Mouse (Mus musculus): ENCODE measurements at regions not wholly inside any gene's neighbourhood (a gene's known extent, or its start where the extent isn't known, plus 50 kb on each side); places are given as distances from the start of the nearest gene placed in this dataset.
A peak's percentile ranks its signal among the peaks of the same experiment; 100 is the strongest.

DNA sequence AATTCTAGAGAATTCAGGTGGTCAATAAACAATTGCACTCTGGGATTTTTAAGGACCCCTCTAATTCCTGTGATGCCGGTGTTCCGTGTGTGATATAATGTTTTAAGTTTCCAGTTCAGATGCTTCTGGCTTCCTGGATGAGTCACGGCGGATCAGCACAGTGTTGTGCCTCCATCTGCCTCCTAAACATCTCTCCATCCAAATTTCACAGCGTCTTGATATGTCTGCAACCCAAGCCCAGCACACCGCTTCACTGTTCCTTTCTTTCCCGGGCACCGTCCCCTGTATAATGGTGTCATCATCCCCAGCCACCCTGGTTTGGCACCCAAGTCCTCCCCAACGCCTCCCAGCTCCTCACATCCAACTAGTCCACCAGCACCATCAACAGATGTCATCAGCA, 114.0 kb upstream of the 1700016C15Rik start:
- no peak for DNase-seq
- H3K4me3 ChIP-seq (ENCODE audit: insufficient read depth, low read depth, low read length): no peak overlapping the region
- TF ChIP-seq CTCF (conservative IDR thresholded peaks at IDR 0.05; ENCODE audit: insufficient read depth, insufficient read length, low read depth, low read length) (no peak), POLR2A (IDR thresholded peaks at IDR 0.05; ENCODE audit: low read depth, low read length) (no peak)
- no peaks in the 10 kb centered on the region for H3K36me3 ChIP-seq (ENCODE audit: control insufficient read depth, insufficient read depth, low read length)
- 93% methylated on average over 9 of the region's 9 CpGs for WGBS
- no peaks in the 10 kb centered on the region for H3K4me1 ChIP-seq (ENCODE audit: control insufficient read depth, insufficient read depth, low read length)
- no peaks in the 10 kb centered on the region for H3K27me3 ChIP-seq (replicated peaks; ENCODE audit: control insufficient read depth, insufficient read depth, low read length)
- no peak overlapping the region for H3K27ac ChIP-seq (ENCODE audit: insufficient read depth, low read depth, low read length)

- Histone ChIP-seq H3K4me3 (ENCODE audit: insufficient read depth, low read depth, low read length) (no peak overlapping the region), H3K4me1 (ENCODE audit: control insufficient read depth, insufficient read depth, low read length) (no peaks in the 10 kb centered on the region), H3K36me3 (ENCODE audit: control insufficient read depth, insufficient read depth, low read length) (no peaks in the 10 kb centered on the region), H3K27ac (ENCODE audit: insufficient read depth, low read depth, low read length) (no peak overlapping the region), H3K27me3 (replicated peaks; ENCODE audit: control insufficient read depth, insufficient read depth, low read length) (no peaks in the 10 kb centered on the region)
- no peak for TF ChIP-seq POLR2A (IDR thresholded peaks at IDR 0.05; ENCODE audit: low read depth, low read length)
- TF ChIP-seq CTCF (conservative IDR thresholded peaks at IDR 0.05; ENCODE audit: insufficient read depth, insufficient read length, low read depth, low read length): no peak
- WGBS: 90% methylated on average over 24 of the region's 24 CpGs
- no peak for DNase-seq
Measured at GRCm38 (mm10) chr1:177616335-177617239, 113.0 kb upstream of the 1700016C15Rik start.

DNA sequence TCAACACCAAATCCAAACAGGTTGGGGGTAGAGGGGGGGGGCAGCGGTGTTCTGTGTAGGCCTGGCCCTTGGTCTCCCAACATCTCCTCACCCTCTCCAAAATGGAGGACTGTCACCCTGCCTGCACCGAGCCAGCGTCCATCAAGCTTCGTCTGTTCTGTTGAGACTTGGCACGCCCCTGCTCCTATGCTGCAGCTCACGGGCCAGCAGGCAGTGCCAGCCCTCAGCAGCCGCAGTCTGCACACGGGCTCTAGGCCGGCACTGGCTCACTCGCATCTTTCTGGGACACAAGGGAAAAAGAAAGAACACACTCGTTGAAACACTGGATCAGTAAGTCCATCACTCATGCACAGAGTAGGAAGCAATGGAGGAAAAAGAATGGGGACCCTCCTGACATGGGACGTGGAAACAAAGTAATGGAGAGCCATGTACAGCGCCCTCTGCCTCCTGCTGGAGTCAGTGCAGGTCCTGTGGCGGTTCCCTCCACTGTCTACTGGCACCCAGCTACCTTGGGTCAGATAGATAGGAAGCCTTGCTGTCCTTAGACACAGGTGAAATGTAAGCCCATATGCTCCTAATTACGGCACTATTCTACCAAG, 109.0 kb upstream of the 1700016C15Rik start:
- peaks cover 7% of the 10 kb centered on the region; the same call in 1 of the 2 replicates for H3K4me1 ChIP-seq (ENCODE audit: control insufficient read depth, insufficient read depth, low read length)
- H3K27me3 ChIP-seq (replicated peaks; ENCODE audit: control insufficient read depth, insufficient read depth, low read length): no peaks in the 10 kb centered on the region
- WGBS: 92% methylated on average over 15 of the region's 15 CpGs
- no peak for DNase-seq
- H3K27ac ChIP-seq (ENCODE audit: insufficient read depth, low read depth, low read length): no peak overlapping the region
- no peaks in the 10 kb centered on the region for H3K36me3 ChIP-seq (ENCODE audit: control insufficient read depth, insufficient read depth, low read length)
- no peak for TF ChIP-seq CTCF (conservative IDR thresholded peaks at IDR 0.05; ENCODE audit: insufficient read depth, insufficient read length, low read depth, low read length)
- no peak for TF ChIP-seq POLR2A (IDR thresholded peaks at IDR 0.05; ENCODE audit: low read depth, low read length)
- no peak overlapping the region for H3K4me3 ChIP-seq (ENCODE audit: insufficient read depth, low read depth, low read length)

DNA sequence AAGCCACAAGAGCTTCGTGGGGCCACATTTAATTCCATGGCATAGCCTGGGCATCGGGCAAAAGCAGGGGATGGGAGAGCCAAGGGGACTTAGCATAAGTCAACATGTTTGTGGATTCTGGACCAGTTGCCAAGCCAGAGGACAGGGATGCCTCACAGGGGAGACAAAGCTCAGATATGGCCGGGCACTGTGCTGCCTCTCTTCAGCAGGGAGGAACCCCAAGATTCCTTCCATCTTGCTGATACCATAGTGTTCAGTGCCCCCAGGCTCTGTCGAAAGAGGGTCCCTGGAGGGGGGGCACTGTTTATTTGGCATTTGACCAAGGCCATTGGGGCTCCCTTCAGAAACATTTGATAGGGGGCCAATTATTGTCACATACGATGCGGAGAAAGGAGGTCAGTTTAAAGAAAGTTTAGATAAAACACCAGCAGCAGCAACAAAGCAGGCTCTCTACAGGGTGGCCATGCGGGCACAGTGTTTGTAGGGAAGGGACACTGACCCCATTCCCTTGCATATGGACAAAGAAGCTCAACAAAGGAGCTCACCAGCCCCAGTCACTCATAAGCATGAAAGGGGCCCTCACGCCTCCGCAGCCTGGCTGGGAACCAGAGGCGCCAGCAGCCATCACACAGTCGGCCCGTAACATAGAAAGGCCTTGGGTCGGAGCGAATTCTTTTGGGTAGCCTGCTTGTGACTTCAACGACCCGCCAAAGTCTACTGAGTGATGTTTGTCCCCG, 107.6 kb upstream of the 1700016C15Rik start:
- H3K27me3 ChIP-seq (replicated peaks; ENCODE audit: control insufficient read depth, insufficient read depth, low read length): no peaks in the 10 kb centered on the region
- H3K4me3 ChIP-seq (ENCODE audit: insufficient read depth, low read depth, low read length): no peak overlapping the region
- 92% methylated on average over 17 of the region's 17 CpGs for WGBS
- H3K36me3 ChIP-seq (ENCODE audit: control insufficient read depth, insufficient read depth, low read length): no peaks in the 10 kb centered on the region
- H3K4me1 ChIP-seq (ENCODE audit: control insufficient read depth, insufficient read depth, low read length): peaks cover 7% of the 10 kb centered on the region; the same call in 1 of the 2 replicates
- no peak for TF ChIP-seq CTCF (conservative IDR thresholded peaks at IDR 0.05; ENCODE audit: insufficient read depth, insufficient read length, low read depth, low read length)
- no peak for TF ChIP-seq POLR2A (IDR thresholded peaks at IDR 0.05; ENCODE audit: low read depth, low read length)
- no peak for DNase-seq
- no peak overlapping the region for H3K27ac ChIP-seq (ENCODE audit: insufficient read depth, low read depth, low read length)

GRCm38 (mm10) chr1:177623304-177623726, 106.3 kb upstream of the 1700016C15Rik start:
- WGBS: 10% methylated on average over 6 of the region's 6 CpGs
- H3K4me3 ChIP-seq (ENCODE audit: insufficient read depth, low read depth, low read length): no peak overlapping the region
- H3K27ac ChIP-seq (ENCODE audit: insufficient read depth, low read depth, low read length): peak overlapping the region; percentile 11; the same call in 1 of the 2 replicates
- peak; percentile 88 for DNase-seq
- no peaks in the 10 kb centered on the region for H3K36me3 ChIP-seq (ENCODE audit: control insufficient read depth, insufficient read depth, low read length)
- H3K27me3 ChIP-seq (replicated peaks; ENCODE audit: control insufficient read depth, insufficient read depth, low read length): no peaks in the 10 kb centered on the region
- peaks cover 7% of the 10 kb centered on the region; the same call in 1 of the 2 replicates for H3K4me1 ChIP-seq (ENCODE audit: control insufficient read depth, insufficient read depth, low read length)
- no peak for TF ChIP-seq POLR2A (IDR thresholded peaks at IDR 0.05; ENCODE audit: low read depth, low read length)

GRCm38 (mm10) chr1:177623735-177624134, 105.9 kb upstream of the 1700016C15Rik start:
- H3K4me3 ChIP-seq (ENCODE audit: insufficient read depth, low read depth, low read length): no peak overlapping the region
- no peak for DNase-seq
- 79% methylated on average over 6 of the region's 6 CpGs for WGBS
- no peaks in the 10 kb centered on the region for H3K36me3 ChIP-seq (ENCODE audit: control insufficient read depth, insufficient read depth, low read length)
- H3K4me1 ChIP-seq (ENCODE audit: control insufficient read depth, insufficient read depth, low read length): peaks cover 7% of the 10 kb centered on the region; the same call in 1 of the 2 replicates
- H3K27ac ChIP-seq (ENCODE audit: insufficient read depth, low read depth, low read length): no peak overlapping the region
- TF ChIP-seq POLR2A (IDR thresholded peaks at IDR 0.05; ENCODE audit: low read depth, low read length) (no peak), CTCF (conservative IDR thresholded peaks at IDR 0.05; ENCODE audit: insufficient read depth, insufficient read length, low read depth, low read length) (no peak)
- no peaks in the 10 kb centered on the region for H3K27me3 ChIP-seq (replicated peaks; ENCODE audit: control insufficient read depth, insufficient read depth, low read length)
